Comparison of ENCODE assay signal across 8 mouse cellular contexts in the genomic region with DNA sequence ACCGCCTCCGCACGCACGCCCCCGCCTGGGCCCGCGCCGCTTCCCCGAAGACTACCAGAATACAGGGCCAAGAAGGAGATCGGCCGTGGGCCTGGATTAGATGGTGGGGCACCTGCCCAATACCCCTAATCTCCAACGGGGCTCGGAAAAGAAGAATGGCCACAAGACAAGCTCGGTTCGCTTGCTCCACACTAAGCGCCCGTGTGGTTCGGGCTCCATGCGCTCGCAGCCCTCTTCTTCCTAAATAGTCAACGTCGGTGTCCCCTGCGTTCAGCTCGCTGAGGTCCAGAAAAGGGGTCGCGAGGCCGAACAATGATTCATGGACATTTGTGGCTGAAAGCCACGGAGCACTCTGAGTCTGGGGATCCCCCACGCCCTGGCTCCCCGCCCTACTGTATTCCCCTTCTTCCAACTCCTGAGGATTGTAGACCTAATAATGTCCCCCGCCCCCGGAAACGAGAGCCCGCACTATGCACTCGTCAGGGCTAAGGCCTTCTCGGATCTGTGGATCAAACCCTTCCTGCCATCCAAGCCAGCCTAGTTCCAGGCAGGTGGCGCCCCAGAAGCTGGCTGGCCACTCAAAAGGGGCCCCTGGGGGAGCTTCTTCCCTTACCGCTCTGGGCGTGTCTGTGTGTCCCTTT. TPM values are rescaled to one million over a fixed set of nuclear protein-coding genes. Genes with fewer than 3 reads are reported as not detected.
A peak's percentile ranks its signal among the peaks of the same experiment; 100 is the strongest.
DNase-seq lines count a peak whose midpoint lies in the region; ATAC-seq lines count a peak whose summit lies in the region.

No protein-coding gene starts in this region.

- peaks cover 77% of the 10 kb centered on the region for H3K27me3 ChIP-seq in kidney, embryonic 16.5 days (ENCODE audit: insufficient read depth, low read length)
- peaks cover 84% of the 10 kb centered on the region for H3K27me3 ChIP-seq in embryonic facial prominence, embryonic 15.5 days
- peaks cover 100% of the 10 kb centered on the region for H3K27me3 ChIP-seq in limb, embryonic 13.5 days
- H3K27me3 ChIP-seq in stomach, embryonic 14.5 days (ENCODE audit: control insufficient read depth, insufficient read depth, low read length): peaks cover 42% of the 10 kb centered on the region

- H3K36me3 ChIP-seq in kidney, embryonic 16.5 days (ENCODE audit: insufficient read depth, low read length): no peaks in the 10 kb centered on the region
- H3K36me3 ChIP-seq in embryonic facial prominence, embryonic 15.5 days: no peaks in the 10 kb centered on the region
- H3K36me3 ChIP-seq in limb, embryonic 13.5 days: no peaks in the 10 kb centered on the region
- no peaks in the 10 kb centered on the region for H3K36me3 ChIP-seq in stomach, embryonic 14.5 days (ENCODE audit: control insufficient read depth, insufficient read depth, low read length)

- H3K9me3 ChIP-seq in kidney, embryonic 16.5 days (ENCODE audit: low read length): no peaks in the 10 kb centered on the region
- no peaks in the 10 kb centered on the region for H3K9me3 ChIP-seq in embryonic facial prominence, embryonic 15.5 days (replicated peaks)
- H3K9me3 ChIP-seq in limb, embryonic 13.5 days: no peaks in the 10 kb centered on the region
- H3K9me3 ChIP-seq in stomach, embryonic 14.5 days (ENCODE audit: control insufficient read depth, low read depth, low read length): no peaks in the 10 kb centered on the region

- DNase-seq in kidney, adult 8-10 months: no peak
- DNase-seq in ZHBTc4 (ENCODE audit: low read depth, low spot score): peak; percentile 52
- no peak for DNase-seq in ovary, postnatal 10 days (ENCODE audit: low spot score)

- peak overlapping the region; percentile 100 for H3K4me2 ChIP-seq in kidney, embryonic 16.5 days (replicated peaks; ENCODE audit: low read depth, low read length)
- H3K4me2 ChIP-seq in embryonic facial prominence, embryonic 15.5 days (replicated peaks): peak overlapping the region; percentile 99
- H3K4me2 ChIP-seq in limb, embryonic 13.5 days (replicated peaks): peak overlapping the region; percentile 99
- peak overlapping the region; percentile 99 for H3K4me2 ChIP-seq in stomach, embryonic 14.5 days (replicated peaks; ENCODE audit: low read depth, low read length)

- peak overlapping the region; percentile 57 for H3K4me3 ChIP-seq in kidney, embryonic 16.5 days (ENCODE audit: low read length)
- peak overlapping the region; percentile 49 for H3K4me3 ChIP-seq in embryonic facial prominence, embryonic 15.5 days (replicated peaks)
- H3K4me3 ChIP-seq in limb, embryonic 13.5 days: peak overlapping the region; percentile 61
- peak overlapping the region; percentile 57 for H3K4me3 ChIP-seq in stomach, embryonic 14.5 days (ENCODE audit: low read depth, low read length)

- H3K9ac ChIP-seq in kidney, embryonic 16.5 days (replicated peaks; ENCODE audit: low read length): peak overlapping the region; percentile 68
- H3K9ac ChIP-seq in embryonic facial prominence, embryonic 15.5 days: peak overlapping the region; percentile 33; the same call in 1 of the 2 replicates
- peak overlapping the region; percentile 70 for H3K9ac ChIP-seq in limb, embryonic 13.5 days
- H3K9ac ChIP-seq in stomach, embryonic 14.5 days (replicated peaks; ENCODE audit: low read depth, low read length): peak overlapping the region; percentile 36; the same call in 1 of the 2 replicates

- H3K27ac ChIP-seq in kidney, embryonic 16.5 days (ENCODE audit: low read length): no peak overlapping the region
- H3K27ac ChIP-seq in embryonic facial prominence, embryonic 15.5 days (replicated peaks): no peak overlapping the region
- no peak overlapping the region for H3K27ac ChIP-seq in limb, embryonic 13.5 days
- H3K27ac ChIP-seq in stomach, embryonic 14.5 days (ENCODE audit: low read length): no peak overlapping the region

- WGBS in kidney, embryonic 16.5 days: under 1% methylated on average over 34 of the region's 39 CpGs
- WGBS in embryonic facial prominence, embryonic 15.5 days: under 1% methylated on average over 39 of the region's 39 CpGs
- under 1% methylated on average over 39 of the region's 39 CpGs for WGBS in limb, embryonic 13.5 days
- WGBS in stomach, embryonic 14.5 days: 1% methylated on average over 38 of the region's 39 CpGs

- peaks cover 39% of the 10 kb centered on the region for H3K4me1 ChIP-seq in kidney, embryonic 16.5 days (ENCODE audit: insufficient read depth, low read length)
- H3K4me1 ChIP-seq in embryonic facial prominence, embryonic 15.5 days: peaks cover 55% of the 10 kb centered on the region
- H3K4me1 ChIP-seq in limb, embryonic 13.5 days: peaks cover 57% of the 10 kb centered on the region
- peaks cover 35% of the 10 kb centered on the region for H3K4me1 ChIP-seq in stomach, embryonic 14.5 days (ENCODE audit: control insufficient read depth, insufficient read depth, low read length)

- ATAC-seq in kidney, embryonic 16.5 days (ENCODE audit: low FRiP score, low TSS enrichment): no peak
- no peak for ATAC-seq in embryonic facial prominence, embryonic 15.5 days (ENCODE audit: insufficient number of reproducible peaks, low FRiP score, low TSS enrichment, low read depth)
- ATAC-seq in limb, embryonic 13.5 days (ENCODE audit: low FRiP score, low read depth): 0 out of 2 replicates have a peak, but pooled peaks have one; percentile 2
- ATAC-seq in stomach, embryonic 14.5 days (ENCODE audit: insufficient number of reproducible peaks, insufficient read depth, low FRiP score, low read depth): no peak
- ATAC-seq in megakaryocyte progenitor cell, adult 5-6 weeks (replicated peaks; ENCODE audit: poor library complexity): no peak

RNA-seq across cellular contexts. Expression of a gene that starts 0.5 kb away (rescaled TPM):
- polyA plus RNA-seq in kidney, embryonic 16.5 days (2015; fragmentation: Nextera tagmentation; extraction: Ambion mirVana): 0.54 and 0.86 TPM in 2 replicates
- polyA plus RNA-seq in embryonic facial prominence, embryonic 15.5 days (2015; fragmentation: Nextera tagmentation; extraction: Ambion mirVana): 1.2 and 1.3 TPM in 2 replicates
- polyA plus RNA-seq in limb, embryonic 13.5 days (2015; fragmentation: Nextera tagmentation; extraction: Ambion mirVana): 2.0 and 2.2 TPM in 2 replicates
- 0.29 and 0.59 TPM in 2 replicates for polyA plus RNA-seq in stomach, embryonic 14.5 days (2014; fragmentation: Nextera tagmentation; extraction: Ambion mirVana)
- not detected in 2 replicates for total RNA-seq in megakaryocyte progenitor cell, adult 5-6 weeks (2015)
- not detected in 2 replicates for total RNA-seq in megakaryocyte progenitor cell, adult 5-6 weeks (2017)

RNA-seq across cellular contexts. Expression of a gene that starts 54.6 kb away (rescaled TPM):
- polyA plus RNA-seq in kidney, embryonic 16.5 days (2015; fragmentation: Nextera tagmentation; extraction: Ambion mirVana): 9.1 and 9.9 TPM in 2 replicates
- polyA plus RNA-seq in embryonic facial prominence, embryonic 15.5 days (2015; fragmentation: Nextera tagmentation; extraction: Ambion mirVana): 12.2 and 12.9 TPM in 2 replicates
- 11.2 and 11.6 TPM in 2 replicates for polyA plus RNA-seq in limb, embryonic 13.5 days (2015; fragmentation: Nextera tagmentation; extraction: Ambion mirVana)
- 12.7 and 13.1 TPM in 2 replicates for polyA plus RNA-seq in stomach, embryonic 14.5 days (2014; fragmentation: Nextera tagmentation; extraction: Ambion mirVana)
- total RNA-seq in megakaryocyte progenitor cell, adult 5-6 weeks (2015): 14.0 and 16.1 TPM in 2 replicates
- total RNA-seq in megakaryocyte progenitor cell, adult 5-6 weeks (2017): 13.2 and 17.8 TPM in 2 replicates

RNA-seq across cellular contexts. Expression of a gene that starts 56.9 kb away (rescaled TPM):
- polyA plus RNA-seq in kidney, embryonic 16.5 days (2015; fragmentation: Nextera tagmentation; extraction: Ambion mirVana): 18.0 and 18.8 TPM in 2 replicates
- 13.1 and 18.6 TPM in 2 replicates for polyA plus RNA-seq in embryonic facial prominence, embryonic 15.5 days (2015; fragmentation: Nextera tagmentation; extraction: Ambion mirVana)
- polyA plus RNA-seq in limb, embryonic 13.5 days (2015; fragmentation: Nextera tagmentation; extraction: Ambion mirVana): 17.1 and 18.1 TPM in 2 replicates
- 15.7 and 17.0 TPM in 2 replicates for polyA plus RNA-seq in stomach, embryonic 14.5 days (2014; fragmentation: Nextera tagmentation; extraction: Ambion mirVana)
- total RNA-seq in megakaryocyte progenitor cell, adult 5-6 weeks (2015): 3.1 and 6.4 TPM in 2 replicates
- 6.7 and 8.7 TPM in 2 replicates for total RNA-seq in megakaryocyte progenitor cell, adult 5-6 weeks (2017)
